Mouse (Mus musculus): ENCODE results near the gene Gm5724.
A peak's percentile ranks its signal among the peaks of the same experiment; 100 is the strongest.

- TF ChIP-seq CTCF (IDR thresholded peaks at IDR 0.05; ENCODE audit: low read depth), result peak; percentile 68
- no peak for TF ChIP-seq EP300 (IDR thresholded peaks at IDR 0.05; ENCODE audit: low read depth)
Measured at GRCm38 (mm10) chr6:141797837-141798236, 24.2 kb upstream of the Gm5724 start.

Data from liver, postnatal 0 days (tissue).